Mouse (Mus musculus) liver, adult (tissue): ENCODE results near the gene Rps26.

Experiments used
- GATA4 ChIP-seq: IDR thresholded peaks from 2 replicates; pipeline ENCODE4 v1.6.1; 2014; ENCODE audit warnings: mild to moderate bottlenecking, low read length; ENCODE audit not compliant: insufficient replicate concordance

Rps26 gene

GRCm38 (mm10) chr10:128646139-128647089 is 19.9 kb upstream of the Rps26 start:
- no peak for TF ChIP-seq GATA4

DNA sequence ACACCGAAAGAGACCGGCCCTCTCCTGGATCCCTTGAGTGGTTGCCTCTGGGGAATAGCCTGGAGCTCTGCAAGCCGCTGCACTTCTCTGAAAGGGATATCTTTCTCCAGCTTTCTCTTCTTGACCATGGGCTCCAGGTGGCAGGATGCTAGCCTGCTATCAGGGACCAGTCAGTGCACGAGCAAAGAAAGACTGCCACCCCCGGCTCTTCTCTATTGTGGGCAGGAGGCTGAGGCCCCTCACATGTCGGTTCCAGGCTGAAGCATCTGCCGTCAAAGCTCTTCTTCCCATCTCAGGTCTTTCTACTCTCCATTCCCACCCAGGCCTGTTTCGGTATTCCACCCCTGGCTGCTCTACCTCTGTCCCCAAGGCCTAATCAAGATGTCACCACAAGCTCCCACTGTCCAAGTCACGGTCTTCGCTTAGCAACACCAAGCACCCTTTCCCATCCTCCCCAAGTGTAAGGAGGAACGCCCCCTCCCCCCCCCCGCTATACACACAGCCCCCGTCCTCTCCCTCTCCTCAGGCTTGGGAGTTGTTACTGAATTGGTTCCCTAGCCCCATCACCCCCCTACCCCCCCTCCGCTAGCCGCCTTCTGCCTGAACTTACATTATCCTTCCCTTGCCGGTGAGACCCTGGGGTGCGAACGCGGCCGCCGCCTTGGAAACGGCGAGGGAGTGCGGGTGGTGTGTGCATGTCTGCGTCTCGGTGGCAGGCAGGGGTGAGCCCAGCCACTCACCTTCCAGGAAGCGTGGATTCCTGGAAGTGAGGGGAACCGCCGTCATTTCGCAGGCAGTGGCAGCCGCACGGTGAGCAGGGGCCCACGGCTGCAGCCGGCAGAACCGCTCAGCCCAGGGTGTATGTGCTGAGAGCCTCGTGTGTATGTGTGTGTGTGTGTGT is 18.8 kb upstream of the Rps26 start, which contains the start of gene Ikzf4:
Gene Ikzf4 (minus strand): TSS at position 881 of the 901 bp plus-strand sequence.
- no peak for TF ChIP-seq GATA4

GRCm38 (mm10) chr10:128642749-128643148 is 16.2 kb upstream of the Rps26 start:
- TF ChIP-seq GATA4 = no peak

DNA sequence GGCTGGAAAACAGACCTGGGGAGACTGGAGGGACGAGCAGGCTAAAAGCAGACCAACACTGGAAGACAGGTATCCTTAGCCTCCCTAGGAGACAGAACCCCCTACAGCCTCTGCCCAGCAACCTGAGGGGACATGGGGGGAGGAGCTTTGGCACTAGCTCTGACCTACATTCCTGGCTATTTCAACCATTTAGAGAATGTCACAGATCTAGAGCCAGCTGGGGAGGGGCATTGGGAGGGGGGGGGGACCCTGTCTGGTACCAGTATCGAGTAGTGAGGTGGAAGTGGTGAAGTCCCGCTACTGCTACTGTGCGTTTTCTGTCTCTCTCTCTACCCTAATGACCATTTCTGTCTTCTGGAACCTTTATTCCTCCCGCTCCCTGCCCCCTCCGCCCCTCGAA is 15.3 kb upstream of the Rps26 start:
- TF ChIP-seq GATA4 = no peak

- no peak for TF ChIP-seq GATA4
These were observed 14.3 kb upstream of the Rps26 start for GRCm38 (mm10) chr10:128640891-128641290.

DNA sequence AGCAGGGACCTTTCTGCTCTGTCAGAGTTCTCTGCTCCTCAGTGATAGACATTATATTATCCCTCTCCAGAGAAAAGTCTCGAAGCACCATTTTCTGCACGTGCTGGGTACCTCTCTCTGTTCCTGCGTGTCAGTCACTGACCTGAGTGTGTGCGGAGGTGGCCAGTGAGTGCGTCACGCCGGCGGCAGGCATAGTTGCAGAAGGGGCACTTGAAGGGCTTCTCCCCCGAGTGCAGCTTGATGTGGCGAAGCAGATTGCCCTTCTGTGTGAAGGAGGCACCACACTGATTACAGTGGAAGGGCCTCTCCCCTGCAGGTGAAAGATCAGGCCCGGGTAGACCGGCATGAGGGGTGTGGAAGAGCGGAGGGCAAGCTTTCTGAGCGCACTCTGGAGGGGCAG is 13.5 kb upstream of the Rps26 start:
- TF ChIP-seq GATA4 = no peak

DNA sequence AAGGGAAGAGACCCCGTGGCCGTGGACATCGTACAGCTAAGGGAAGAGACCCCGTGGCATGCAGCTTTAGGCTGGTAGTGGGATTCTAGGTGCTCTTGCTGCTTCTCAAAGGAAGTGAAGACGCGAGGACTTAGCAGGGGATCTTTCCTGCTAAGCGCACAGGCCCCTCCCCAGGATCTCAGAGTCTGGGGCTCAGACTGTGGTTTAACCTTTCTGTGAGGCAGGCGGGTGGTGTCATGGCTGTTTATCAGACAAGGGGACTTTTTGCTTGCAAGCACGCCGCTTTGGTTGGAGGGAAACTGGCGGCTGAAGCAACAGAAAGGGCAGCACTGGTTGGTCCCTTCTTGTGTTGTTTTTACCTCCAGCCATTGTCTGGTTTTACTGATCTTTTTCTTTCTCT is 10.5 kb upstream of the Rps26 start:
- TF ChIP-seq GATA4 = no peak

DNA sequence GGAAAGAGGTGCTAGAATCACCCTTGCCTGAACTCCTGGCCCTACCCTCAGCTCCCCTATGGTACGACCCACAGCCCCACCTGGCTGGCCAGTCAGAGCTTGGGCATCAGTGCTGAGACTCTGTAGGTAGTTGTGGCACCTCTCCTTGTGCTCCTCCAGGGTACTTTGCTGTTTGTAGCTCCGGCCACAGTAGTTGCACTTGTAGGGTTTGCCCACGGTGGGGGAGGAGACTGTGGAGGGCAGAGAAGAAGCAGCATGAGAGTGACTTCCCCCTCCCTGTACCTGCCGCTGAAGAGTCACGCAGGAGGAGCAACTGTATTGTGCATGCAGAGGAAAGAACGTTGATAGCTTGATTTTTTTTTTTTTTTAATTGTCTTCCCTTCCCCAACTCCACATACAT is 10.0 kb upstream of the Rps26 start:
- TF ChIP-seq GATA4 = no peak

GRCm38 (mm10) chr10:128635697-128636096 is 9.2 kb upstream of the Rps26 start:
- TF ChIP-seq GATA4 = no peak

GRCm38 (mm10) chr10:128631571-128631970 is 5.0 kb upstream of the Rps26 start:
- no peak for TF ChIP-seq GATA4

GRCm38 (mm10) chr10:128629746-128630145 is 3.2 kb upstream of the Rps26 start:
- TF ChIP-seq GATA4 = no peak

DNA sequence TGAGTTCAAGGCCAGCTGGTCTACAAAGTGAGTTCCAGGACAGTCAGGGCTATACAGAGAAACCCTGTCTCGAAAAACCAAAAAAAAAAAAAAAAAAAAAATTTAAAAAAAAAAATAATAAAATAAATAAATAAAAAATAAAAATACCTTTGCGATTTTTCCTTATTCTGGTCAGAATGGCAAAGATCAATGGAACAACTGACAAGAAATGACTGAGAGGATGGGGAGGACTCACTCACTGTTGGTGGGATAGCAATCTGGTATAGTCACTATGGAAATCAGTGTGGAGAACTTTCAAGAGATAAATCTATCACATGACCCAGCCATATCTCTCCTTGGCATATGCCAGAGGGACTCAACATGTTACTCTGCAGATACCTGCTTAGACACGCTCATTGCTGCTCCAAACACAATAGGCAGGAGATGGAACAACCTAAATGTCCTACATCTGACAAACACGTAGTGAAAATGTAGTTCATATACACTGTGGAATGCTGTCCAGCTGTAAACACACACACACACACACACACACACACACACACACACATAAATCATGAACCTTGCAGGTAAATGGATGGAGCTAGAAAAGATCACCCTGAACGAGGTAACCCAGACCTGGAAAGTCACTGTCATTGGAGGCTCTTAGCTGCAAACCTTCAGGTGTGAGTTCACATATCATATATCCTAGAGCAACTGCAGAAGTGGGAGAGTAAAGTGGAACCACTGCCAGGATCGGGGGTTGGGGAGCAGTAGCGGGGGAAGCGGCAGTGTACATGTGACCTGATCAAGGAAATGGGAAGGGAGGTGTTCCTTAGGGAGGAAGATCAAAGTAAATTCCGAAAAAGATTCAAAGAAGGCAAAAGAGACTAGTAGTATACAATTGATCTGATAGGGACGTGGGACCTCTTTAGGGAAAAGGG is 1.1 kb upstream of the Rps26 start:
- no peak for TF ChIP-seq GATA4

DNA sequence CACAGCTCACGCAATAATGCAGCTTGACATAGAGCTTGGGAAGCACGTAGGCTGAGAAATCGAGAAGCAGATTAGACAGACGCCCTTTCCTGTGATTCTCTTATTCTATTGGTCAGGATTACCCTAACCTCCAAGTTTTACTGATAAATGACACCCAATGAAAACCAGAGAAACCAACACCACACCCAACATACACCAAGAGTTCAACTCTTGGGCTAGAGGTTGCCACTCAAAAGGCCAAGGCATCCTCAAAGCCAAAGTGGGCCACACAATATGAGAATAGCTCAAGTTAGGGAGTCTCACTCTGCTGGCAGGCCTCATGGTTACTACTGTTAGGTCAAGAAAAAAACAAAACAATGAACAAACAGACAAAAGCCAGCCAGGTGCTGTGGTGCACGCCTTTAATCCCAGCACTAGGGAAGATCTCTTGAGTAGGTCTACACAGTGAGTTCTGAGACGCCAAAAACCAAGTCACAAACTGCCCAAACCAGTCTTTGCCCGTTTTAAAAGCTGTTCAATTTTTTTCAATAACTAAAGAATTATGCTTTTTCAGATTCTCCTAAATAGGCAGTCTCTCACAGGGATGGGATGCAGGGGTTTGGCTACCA is 1.2 kb downstream of the Rps26 start:
- no peak for TF ChIP-seq GATA4

DNA sequence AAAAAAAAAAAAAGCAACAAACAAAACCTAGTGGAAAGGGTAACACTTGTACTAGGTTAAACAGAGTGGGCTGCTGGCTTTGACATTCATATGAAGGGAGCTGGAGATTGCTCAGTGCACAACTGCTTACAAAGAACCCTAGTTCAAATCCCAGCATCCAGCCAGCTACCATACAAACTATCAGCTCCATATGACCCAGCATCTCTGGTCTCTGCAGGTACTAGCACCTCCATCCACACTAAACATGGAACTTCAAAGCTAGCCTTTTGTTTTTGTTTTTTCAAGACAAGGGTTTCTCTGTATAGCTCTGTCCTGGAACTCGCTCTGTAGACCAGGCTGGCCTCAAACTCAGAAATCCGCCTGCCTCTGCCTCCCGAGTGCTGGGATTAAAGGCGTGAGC is 3.8 kb downstream of the Rps26 start:
- TF ChIP-seq GATA4 = no peak

DNA sequence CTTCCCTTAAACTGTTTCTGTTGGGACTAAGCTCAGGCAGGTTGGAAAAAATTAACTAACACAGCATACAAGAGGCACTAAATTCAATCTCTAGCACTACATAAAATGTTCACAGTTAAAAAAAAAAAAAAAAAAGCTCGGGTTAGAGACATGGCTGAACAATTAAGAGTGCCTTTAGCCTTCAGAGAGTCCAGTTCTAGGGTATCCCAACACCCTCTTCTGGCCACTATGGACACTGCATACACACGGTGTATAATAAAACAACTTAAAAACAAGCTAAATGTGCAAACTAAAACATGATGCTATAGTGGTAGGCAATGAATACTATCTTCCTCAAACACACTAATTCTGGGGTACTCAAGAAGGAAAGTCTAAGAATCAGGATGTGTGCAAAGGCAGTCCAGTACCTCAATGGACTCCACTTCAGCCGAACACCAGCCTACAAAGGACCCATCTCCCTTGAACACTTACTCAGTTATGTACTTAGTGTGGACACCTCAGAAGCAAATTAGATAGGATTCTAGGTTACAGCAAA is 4.5 kb downstream of the Rps26 start:
- TF ChIP-seq GATA4 = no peak

DNA sequence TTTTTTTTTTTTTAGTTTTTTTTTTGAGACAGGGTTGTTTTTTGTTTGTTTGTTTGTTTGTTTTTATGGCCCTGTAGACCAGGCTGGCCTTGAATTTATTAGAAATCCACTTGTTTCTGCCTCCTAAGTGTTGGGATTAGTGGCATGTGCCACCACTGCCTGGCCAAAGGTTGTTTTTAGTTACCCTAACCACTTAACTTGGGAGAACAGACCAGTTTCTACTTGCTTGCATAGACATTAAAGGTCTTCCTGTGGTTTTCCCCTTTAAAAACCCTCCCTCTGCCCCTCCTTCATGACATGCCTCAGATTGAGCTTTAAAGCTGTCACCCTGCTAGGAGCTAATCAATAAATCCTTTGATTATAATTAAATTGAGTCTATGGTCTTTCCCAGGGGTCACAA is 6.3 kb downstream of the Rps26 start:
- TF ChIP-seq GATA4 = no peak
